Mouse (Mus musculus) testis, adult 2 months (tissue): ENCODE results near the gene Impdh1.

Source experiments
- CTCF ChIP-seq: fragments of 200-500 bp; IDR thresholded peaks from 2 replicates; pipeline ENCODE4 v1.5.1; 2012; ENCODE audit warnings: low read depth, mild to moderate bottlenecking, inconsistent platforms, low read length, moderate library complexity; ENCODE audit not compliant: control insufficient read depth, insufficient read depth, insufficient replicate concordance
- POLR2A ChIP-seq: fragments of 200-500 bp; IDR thresholded peaks from 2 replicates; pipeline ENCODE4 v1.6.1; 2012; ENCODE audit warnings: low read depth, mild to moderate bottlenecking, inconsistent platforms, low read length, moderate library complexity; ENCODE audit not compliant: control insufficient read depth

DNA sequence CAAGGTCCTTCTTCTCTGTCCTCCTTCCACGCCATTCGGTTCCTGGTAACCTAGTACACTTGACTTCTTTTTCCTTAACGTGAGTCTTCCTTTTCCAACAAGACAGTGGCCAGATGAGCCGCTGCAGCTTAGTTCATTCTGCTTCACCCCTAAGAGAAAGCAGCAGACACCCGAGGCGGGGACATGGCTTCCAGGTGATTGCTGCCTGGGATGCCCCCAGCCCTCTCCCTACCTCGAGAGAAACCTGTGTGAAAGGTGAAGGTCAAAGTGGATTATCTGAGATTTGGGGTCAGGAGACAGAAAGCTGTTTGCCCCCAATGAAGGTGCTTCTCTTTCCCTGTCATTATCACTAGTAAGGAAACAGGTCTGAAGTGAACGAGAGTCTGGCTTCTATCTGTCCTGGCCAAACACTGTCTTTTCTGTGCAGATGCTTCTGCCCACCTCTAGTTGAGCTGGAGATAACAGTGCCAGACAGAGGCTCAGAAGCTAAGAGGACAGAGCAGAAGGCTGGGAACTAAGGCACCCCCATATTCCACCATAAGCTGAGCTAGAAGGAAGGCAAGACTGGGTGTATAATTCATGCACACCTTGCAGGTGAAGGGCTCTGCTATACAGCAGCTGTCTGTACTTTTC lies 16.8 kb downstream of the Impdh1 start:
- no peak for TF ChIP-seq POLR2A
- no peak for TF ChIP-seq CTCF
